Mouse (Mus musculus) midbrain, embryonic 13.5 days (tissue): ENCODE measurements at regions not wholly inside any gene's neighbourhood (a gene's known extent, or its start where the extent isn't known, plus 50 kb on each side); places are given as distances from the start of the nearest gene placed in this dataset.

Source experiments
- ATAC-seq: fragments of 200-750 bp; cut with Nextera tagmentation; 2 replicates; pipeline ENCODE4 v1.8.0; 2017; ENCODE audit warnings: mild to moderate bottlenecking, moderate TSS enrichment, moderate library complexity
- H3K27ac ChIP-seq: fragments of 300-500 bp; sonication (generic); 2 replicates; pipeline ENCODE4 v1.5.1; 2015; ENCODE audit warnings: inconsistent platforms, mild to moderate bottlenecking, moderate library complexity
- H3K27me3 ChIP-seq: fragments of 300-500 bp; sonication (generic); 2 replicates; pipeline ENCODE4 v1.6.1; 2015; ENCODE audit warnings: mild to moderate bottlenecking, inconsistent platforms
- H3K36me3 ChIP-seq: fragments of 300-500 bp; sonication (generic); 2 replicates; pipeline ENCODE4 v1.6.1; 2015; ENCODE audit warnings: mild to moderate bottlenecking, inconsistent platforms
- H3K4me1 ChIP-seq: fragments of 300-500 bp; sonication (generic); replicated peaks from 2 replicates; pipeline ENCODE4 v1.6.1; 2015; ENCODE audit warnings: inconsistent platforms
- H3K4me2 ChIP-seq: fragments of 300-500 bp; sonication (generic); replicated peaks from 2 replicates; pipeline ENCODE4 v1.6.1; 2015; ENCODE audit warnings: moderate library complexity, mild to moderate bottlenecking, inconsistent platforms
- H3K4me3 ChIP-seq: fragments of 300-500 bp; sonication (generic); replicated peaks from 2 replicates; pipeline ENCODE4 v1.5.1; 2015; ENCODE audit warnings: mild to moderate bottlenecking, inconsistent platforms
- H3K9ac ChIP-seq: fragments of 300-500 bp; sonication (generic); replicated peaks from 2 replicates; pipeline ENCODE4 v1.6.1; 2015; ENCODE audit warnings: mild to moderate bottlenecking, inconsistent platforms
- H3K9me3 ChIP-seq: fragments of 300-500 bp; sonication (generic); 2 replicates; pipeline ENCODE4 v1.6.1; 2016; ENCODE audit warnings: mild to moderate bottlenecking, inconsistent platforms
- WGBS: fragments of 180-500 bp; shearing (Covaris S2); methylation state at CpG from one replicate; pipeline ENCODE4 v1.1.7; 2015; 5-methylcytosine and 5-hydroxymethylcytosine counted together

DNA sequence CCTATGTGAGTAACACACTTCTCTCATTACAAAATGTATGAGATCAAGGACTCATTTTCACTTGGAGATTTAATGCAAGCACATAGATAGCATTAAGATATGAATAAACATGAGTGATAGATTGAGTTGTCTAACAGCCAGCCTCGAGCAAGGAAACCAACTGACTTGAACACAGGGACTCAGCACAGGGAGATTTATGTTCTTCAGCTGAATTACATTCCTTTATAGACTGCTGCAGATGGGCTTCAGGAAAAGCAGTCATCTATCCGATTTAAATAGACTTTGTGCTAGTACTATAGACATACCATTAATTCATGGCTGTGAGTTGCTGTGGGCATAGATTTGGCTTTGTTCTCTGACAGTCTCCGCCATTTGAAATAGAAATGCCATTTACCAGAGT, 661.9 kb downstream of the Cenpc1 start:
- Histone ChIP-seq H3K4me2 (no peak overlapping the region), H3K36me3 (no peaks in the 10 kb centered on the region), H3K27me3 (no peaks in the 10 kb centered on the region), H3K27ac (no peak overlapping the region), H3K9ac (no peak overlapping the region), H3K4me1 (no peaks in the 10 kb centered on the region), H3K9me3 (no peaks in the 10 kb centered on the region), H3K4me3 (no peak overlapping the region)
- WGBS, result 60% methylated on average over 3 of the region's 3 CpGs
- 0 out of 2 replicates have a peak, but pooled peaks have one; percentile 20 for ATAC-seq

DNA sequence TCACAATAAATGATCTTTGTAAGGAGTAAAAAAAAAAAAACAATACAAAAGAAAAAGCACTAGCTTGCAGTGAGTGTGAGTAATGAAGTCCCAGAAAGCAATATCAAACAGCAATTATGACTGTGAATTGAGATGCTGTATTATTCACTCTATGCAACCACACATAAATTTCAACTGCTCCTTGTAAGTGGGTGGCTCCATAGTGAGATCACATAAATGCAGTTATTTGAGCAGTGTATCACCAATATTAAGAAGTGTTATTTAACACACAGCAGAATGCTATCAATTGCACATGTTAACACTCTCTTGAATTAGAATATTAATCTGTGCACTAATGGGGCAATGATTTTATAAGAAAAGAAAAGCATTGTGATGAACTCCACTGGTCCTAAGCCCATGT, 705.0 kb downstream of the Cenpc1 start:
- no peak overlapping the region for H3K4me2 ChIP-seq
- no peaks in the 10 kb centered on the region for H3K4me1 ChIP-seq
- no peaks in the 10 kb centered on the region for H3K36me3 ChIP-seq
- H3K9ac ChIP-seq, result no peak overlapping the region
- no peak overlapping the region for H3K4me3 ChIP-seq
- no peak for ATAC-seq
- H3K27ac ChIP-seq, result no peak overlapping the region
- H3K27me3 ChIP-seq, result no peaks in the 10 kb centered on the region
- no peaks in the 10 kb centered on the region for H3K9me3 ChIP-seq

DNA sequence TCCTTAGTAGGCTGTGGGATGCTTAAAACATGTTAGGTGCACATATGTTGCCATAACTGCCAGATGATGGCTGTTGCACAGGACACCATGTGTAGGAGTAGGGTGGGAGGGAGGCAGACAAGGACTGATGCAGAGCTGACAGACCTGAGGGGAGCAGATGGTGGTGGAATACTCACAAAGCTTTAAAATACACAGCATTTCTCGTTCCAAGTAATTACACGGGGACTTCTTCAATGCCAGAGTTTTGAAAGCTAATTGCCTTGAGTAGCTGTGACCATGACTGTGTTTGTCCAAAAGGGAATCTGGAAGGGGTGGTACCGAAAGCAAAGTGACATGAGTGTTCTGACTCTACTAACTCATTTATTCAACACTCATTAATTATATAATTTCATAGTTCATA, 718.6 kb downstream of the Cenpc1 start:
- no peaks in the 10 kb centered on the region for H3K36me3 ChIP-seq
- H3K9me3 ChIP-seq, result no peaks in the 10 kb centered on the region
- H3K4me3 ChIP-seq, result no peak overlapping the region
- 59% methylated on average over 3 of the region's 3 CpGs for WGBS
- peaks cover 8% of the 10 kb centered on the region for H3K4me1 ChIP-seq
- H3K27me3 ChIP-seq, result no peaks in the 10 kb centered on the region
- H3K9ac ChIP-seq, result no peak overlapping the region
- no peak overlapping the region for H3K4me2 ChIP-seq
- H3K27ac ChIP-seq, result no peak overlapping the region
- ATAC-seq, result peak; percentile 71

DNA sequence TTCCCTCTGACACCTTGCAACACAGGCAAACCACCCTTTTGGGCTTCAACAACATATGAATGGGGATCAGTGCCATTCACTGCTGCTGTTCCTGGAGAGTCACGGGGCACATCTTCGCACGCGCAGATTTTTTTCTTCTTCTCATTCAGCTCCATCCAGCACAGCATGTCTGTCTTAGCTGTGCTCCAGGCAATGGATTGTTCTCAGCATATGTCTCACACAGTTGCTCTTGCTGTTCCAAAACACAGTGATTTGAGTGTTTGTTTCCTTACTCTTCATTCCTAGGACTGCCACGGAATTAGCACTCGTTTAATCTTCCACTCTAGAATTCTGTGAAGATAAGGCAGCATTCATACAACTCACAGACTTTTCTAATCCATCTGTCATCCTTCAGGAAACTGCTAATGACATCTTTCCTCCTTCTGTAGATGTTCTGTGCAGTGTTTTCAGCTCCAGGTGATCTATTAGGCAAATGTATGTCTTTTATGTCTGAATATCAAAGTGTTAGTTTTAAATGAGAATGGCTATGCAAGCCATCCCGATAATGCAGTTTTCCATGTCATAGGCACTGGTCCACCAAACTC, 719.2 kb downstream of the Cenpc1 start:
- Histone ChIP-seq H3K4me3 (no peak overlapping the region), H3K9ac (no peak overlapping the region), H3K4me2 (no peak overlapping the region), H3K27ac (no peak overlapping the region), H3K9me3 (no peaks in the 10 kb centered on the region), H3K27me3 (no peaks in the 10 kb centered on the region), H3K36me3 (no peaks in the 10 kb centered on the region), H3K4me1 (peaks cover 8% of the 10 kb centered on the region)
- 62% methylated on average over 7 of the region's 7 CpGs for WGBS
- ATAC-seq, result no peak

DNA sequence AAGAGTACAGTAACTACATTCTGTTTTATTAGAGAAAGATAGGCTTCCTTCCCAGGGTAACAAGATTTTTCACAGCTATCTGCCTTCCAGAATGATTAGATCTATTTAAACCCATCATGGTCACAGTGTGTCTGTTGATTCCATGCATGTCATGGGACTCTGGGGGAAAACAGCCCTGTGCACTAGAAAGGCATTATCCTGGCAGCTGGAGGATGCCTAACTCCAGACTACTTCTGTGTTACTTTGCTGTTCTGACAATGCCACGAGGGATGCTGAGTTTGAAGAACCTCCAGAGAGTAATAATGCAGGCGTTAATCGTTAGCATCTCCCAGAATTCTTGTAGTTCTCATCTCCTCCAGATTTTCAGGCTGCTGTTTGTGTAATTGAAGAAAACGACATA, 724.0 kb downstream of the Cenpc1 start:
- no peak for ATAC-seq
- H3K27ac ChIP-seq, result no peak overlapping the region
- no peak overlapping the region for H3K4me2 ChIP-seq
- H3K36me3 ChIP-seq, result no peaks in the 10 kb centered on the region
- no peak overlapping the region for H3K9ac ChIP-seq
- 69% methylated on average over 4 of the region's 4 CpGs for WGBS
- H3K27me3 ChIP-seq, result no peaks in the 10 kb centered on the region
- H3K4me1 ChIP-seq, result peaks cover 12% of the 10 kb centered on the region
- H3K4me3 ChIP-seq, result no peak overlapping the region
- no peaks in the 10 kb centered on the region for H3K9me3 ChIP-seq

DNA sequence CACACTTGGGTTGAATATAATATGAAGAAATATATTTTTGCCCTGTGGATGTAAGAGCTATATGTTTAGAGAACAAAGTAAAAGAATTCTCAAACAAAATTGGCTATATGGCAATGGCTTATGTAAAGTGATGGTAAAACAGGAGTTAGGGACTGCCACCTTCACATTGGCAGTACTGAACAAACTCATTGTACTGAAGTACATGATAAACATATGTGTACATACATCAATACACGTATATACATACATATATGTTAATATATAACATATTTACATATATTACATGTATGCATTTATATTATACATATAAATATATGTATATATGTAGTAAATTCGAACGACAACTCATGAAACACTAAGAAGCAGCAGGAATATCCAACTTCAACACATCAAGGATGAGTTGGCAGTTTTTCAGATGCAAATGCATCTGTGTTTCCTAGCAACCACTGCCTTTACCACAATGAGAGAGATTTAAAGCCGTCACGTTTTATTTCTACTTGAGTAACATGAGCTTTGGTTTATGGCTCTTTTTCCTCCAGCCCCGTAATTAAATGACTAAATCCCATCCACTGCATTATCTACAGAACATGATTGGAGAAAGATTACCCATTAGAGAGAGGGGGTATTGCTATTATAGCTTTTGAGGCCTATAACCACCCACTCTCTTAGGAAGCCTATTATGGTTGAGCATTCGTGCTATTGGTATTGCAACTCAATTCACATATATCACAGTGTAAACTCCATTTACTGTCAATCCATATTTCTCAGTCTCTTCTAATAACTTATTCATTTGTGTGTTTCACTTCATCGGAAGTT, 727.5 kb downstream of the Cenpc1 start:
- H3K9me3 ChIP-seq, result no peaks in the 10 kb centered on the region
- peak; percentile 76 for ATAC-seq
- no peak overlapping the region for H3K27ac ChIP-seq
- no peaks in the 10 kb centered on the region for H3K36me3 ChIP-seq
- peaks cover 7% of the 10 kb centered on the region for H3K4me1 ChIP-seq
- no peak overlapping the region for H3K4me3 ChIP-seq
- H3K27me3 ChIP-seq, result no peaks in the 10 kb centered on the region
- H3K9ac ChIP-seq, result no peak overlapping the region
- H3K4me2 ChIP-seq, result no peak overlapping the region
- 36% methylated on average over 8 of the region's 8 CpGs for WGBS

DNA sequence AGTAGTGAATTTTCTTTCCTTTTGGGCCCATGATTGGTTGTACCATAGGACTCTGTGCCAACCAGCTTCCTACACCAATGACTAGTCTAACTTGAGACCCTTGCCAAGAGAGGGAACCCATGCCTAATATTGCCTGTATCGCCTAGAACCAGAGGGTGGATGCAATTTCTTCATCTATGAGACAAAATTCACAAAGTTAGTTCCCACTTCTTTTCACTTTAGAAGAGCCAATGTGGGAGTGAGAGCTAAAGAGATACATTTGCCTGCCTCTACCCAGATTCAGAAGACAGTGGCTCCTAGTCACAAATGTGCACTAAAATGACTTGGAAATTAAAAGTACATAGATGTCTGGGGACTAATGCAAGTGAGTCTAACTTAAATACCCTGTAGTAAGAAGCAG, 728.4 kb downstream of the Cenpc1 start:
- H3K9me3 ChIP-seq, result no peaks in the 10 kb centered on the region
- no peak overlapping the region for H3K27ac ChIP-seq
- ATAC-seq, result no peak
- WGBS, result 89% methylated on average over 1 of the region's 1 CpGs
- peaks cover 7% of the 10 kb centered on the region for H3K4me1 ChIP-seq
- no peak overlapping the region for H3K4me2 ChIP-seq
- no peak overlapping the region for H3K9ac ChIP-seq
- H3K4me3 ChIP-seq, result no peak overlapping the region
- H3K27me3 ChIP-seq, result no peaks in the 10 kb centered on the region
- H3K36me3 ChIP-seq, result no peaks in the 10 kb centered on the region
